Mouse (Mus musculus) thymus, adult 2 months (tissue): ENCODE results near the gene Lect2.

Experiments used
- CTCF ChIP-seq: fragments of 200-500 bp; IDR thresholded peaks from 2 replicates; pipeline ENCODE4 v1.5.1; 2012; ENCODE audit warnings: mild to moderate bottlenecking, control low read depth, low read length, moderate library complexity, borderline replicate concordance; ENCODE audit not compliant: control insufficient read depth, poor library complexity, insufficient read depth; ENCODE audit errors: extremely low read depth
- POLR2A ChIP-seq: fragments of 200-500 bp; IDR thresholded peaks from 2 replicates; pipeline ENCODE4 v1.6.1; 2012; ENCODE audit warnings: mild to moderate bottlenecking, low read length, control low read depth, moderate library complexity; ENCODE audit not compliant: control insufficient read depth, poor library complexity, insufficient read depth; ENCODE audit errors: extremely low read depth

DNA sequence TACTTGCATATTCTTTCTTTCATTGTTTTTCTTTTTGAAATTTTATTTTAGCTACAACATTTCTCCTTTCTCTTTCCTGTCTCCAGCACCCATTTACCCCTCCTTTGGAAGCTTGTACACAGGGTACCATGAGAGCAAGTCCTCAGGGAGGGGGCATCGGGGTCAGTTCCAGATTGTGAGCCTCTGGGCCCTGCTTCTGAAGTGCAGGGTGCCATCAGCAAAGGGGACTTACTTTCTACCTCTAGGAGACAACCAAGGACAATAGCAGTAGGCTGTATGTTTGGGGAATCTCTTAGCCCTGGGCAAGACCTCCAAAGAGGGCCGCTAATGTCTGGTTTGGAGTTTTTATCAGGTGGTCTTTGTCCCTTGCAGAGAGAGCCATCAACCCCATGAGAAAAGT is 5.6 kb upstream of the Lect2 start:
- no peak for TF ChIP-seq CTCF
- no peak for TF ChIP-seq POLR2A
